Mouse (Mus musculus): Measurements from ENCODE around the gene Tcf19. TPM values are rescaled to one million over a fixed set of nuclear protein-coding genes. Genes with fewer than 3 reads are reported as not detected.
A peak's percentile ranks its signal among the peaks of the same experiment; 100 is the strongest.
"Not testable (repeated sequence)": the region's sequence is repeated elsewhere in the genome, so short reads cannot be mapped to it uniquely, and the experiment has no call there.

The Tcf19 gene
- polyA plus RNA-seq, 1 experiment = 29.1 TPM

GRCm38 (mm10) chr17:35484066-35484465, 32.6 kb downstream of the Tcf19 start:
- no peaks in the 10 kb centered on the region for H3K4me1 ChIP-seq (ENCODE audit: control insufficient read depth)
- H3K9me3 ChIP-seq (ENCODE audit: control insufficient read depth, low read length) = no peaks in the 10 kb centered on the region
- TF ChIP-seq TAL1 (IDR thresholded peaks at IDR 0.05; ENCODE audit: low read length) (no peak), GATA1 (IDR thresholded peaks at IDR 0.05; ENCODE audit: low read length) (no peak)
- H3K36me3 ChIP-seq (ENCODE audit: control insufficient read depth) = no peaks in the 10 kb centered on the region
- no peak overlapping the region for H3K4me3 ChIP-seq (replicated peaks)
- H3K27me3 ChIP-seq (ENCODE audit: control insufficient read depth) = no peaks in the 10 kb centered on the region

- peak within 1 kb of the TSS; percentile 44 for H3K4me3 ChIP-seq (replicated peaks)
- H3K4me1 ChIP-seq (ENCODE audit: control insufficient read depth) = no peaks in the 10 kb centered on the region
- peaks cover 25% of the 10 kb centered on the region for H3K27me3 ChIP-seq (ENCODE audit: control insufficient read depth)
- no peaks in the 10 kb centered on the region for H3K9me3 ChIP-seq (ENCODE audit: control insufficient read depth, low read length)
- H3K36me3 ChIP-seq (ENCODE audit: control insufficient read depth) = no peaks in the 10 kb centered on the region
- TF ChIP-seq TAL1 (IDR thresholded peaks at IDR 0.05; ENCODE audit: low read length) = no peak
- no peak for TF ChIP-seq GATA1 (IDR thresholded peaks at IDR 0.05; ENCODE audit: low read length)
Observed at GRCm38 (mm10) chr17:35469842-35470751, 46.5 kb downstream of the Tcf19 start, which contains the start of gene H2-Q10. TSS of gene H2-Q10 (plus strand) at chr17:35470089.

GRCm38 (mm10) chr17:35468936-35469335, 47.7 kb downstream of the Tcf19 start:
- H3K27me3 ChIP-seq (ENCODE audit: control insufficient read depth) = peaks cover 25% of the 10 kb centered on the region
- not testable (repeated sequence) for H3K36me3 ChIP-seq (ENCODE audit: control insufficient read depth); H3K9me3 ChIP-seq (ENCODE audit: control insufficient read depth, low read length); H3K4me1 ChIP-seq (ENCODE audit: control insufficient read depth); H3K4me3 ChIP-seq (replicated peaks)

- H3K4me3 ChIP-seq (replicated peaks); H3K4me1 ChIP-seq (ENCODE audit: control insufficient read depth); H3K36me3 ChIP-seq (ENCODE audit: control insufficient read depth); H3K9me3 ChIP-seq (ENCODE audit: control insufficient read depth, low read length): not testable (repeated sequence)
- H3K27me3 ChIP-seq (ENCODE audit: control insufficient read depth) = peaks cover 19% of the 10 kb centered on the region
Observed at GRCm38 (mm10) chr17:35465651-35466050, 51.0 kb downstream of the Tcf19 start.

Other genes starting within 250 kb of the Tcf19 start
- gene H2-Q1, start 196.4 kb downstream of the Tcf19 start, polyA plus RNA-seq (2012) = not detected in 2 replicates
- gene H2-Q2, start 174.6 kb downstream of the Tcf19 start, polyA plus RNA-seq (2012) = not detected in 2 replicates
- gene H2-Q4, start 137.2 kb downstream of the Tcf19 start, polyA plus RNA-seq (2012) = 0.50 and 0.56 TPM in 2 replicates
- 0.09 TPM in 1 of 2 replicates, not detected in the other for gene H2-Q6, start 92.0 kb downstream of the Tcf19 start, polyA plus RNA-seq (2012)
- gene H2-Q7, start 77.7 kb downstream of the Tcf19 start, polyA plus RNA-seq (2012) = 0.03 and 0.13 TPM in 2 replicates
- 0.08 and 0.09 TPM in 2 replicates for gene H2-Q10, start 46.7 kb downstream of the Tcf19 start, polyA plus RNA-seq (2012)
- gene Pou5f1, start 10.8 kb downstream of the Tcf19 start, polyA plus RNA-seq (2012) = 0.05 TPM in 1 of 2 replicates, not detected in the other
- gene Cchcr1, start 276 bp upstream of the Tcf19 start, polyA plus RNA-seq (2012) = 4.7 and 4.9 TPM in 2 replicates
- 0.40 and 0.51 TPM in 2 replicates for gene Psors1c2, start 16.4 kb upstream of the Tcf19 start, polyA plus RNA-seq (2012)
- gene Cdsn, start 35.3 kb upstream of the Tcf19 start, polyA plus RNA-seq (2012) = 0.02 TPM in 1 of 2 replicates, not detected in the other
- gene 2300002M23Rik, start 50.6 kb upstream of the Tcf19 start, polyA plus RNA-seq (2012) = not detected in 2 replicates
- gene Sfta2, start 84.7 kb upstream of the Tcf19 start, polyA plus RNA-seq (2012) = not detected in 2 replicates
- gene Gm9573, start 109.8 kb upstream of the Tcf19 start, polyA plus RNA-seq (2012) = not detected in 2 replicates
- not detected in 2 replicates for gene Mucl3, start 126.9 kb upstream of the Tcf19 start, polyA plus RNA-seq (2012)
- 1.9 and 2.6 TPM in 2 replicates for gene Vars2, start 150.8 kb upstream of the Tcf19 start, polyA plus RNA-seq (2012)
- 1.1 and 1.3 TPM in 2 replicates for gene Gtf2h4, start 156.9 kb upstream of the Tcf19 start, polyA plus RNA-seq (2012)
- not detected in 2 replicates for gene Ddr1, start 187.8 kb upstream of the Tcf19 start, polyA plus RNA-seq (2012)